Mouse (Mus musculus): Measurements from ENCODE around the gene Olfr643.

The Olfr643 gene

GRCm38 (mm10) chr7:104137305-104137704 lies at the start of gene Olfr643:
Gene Olfr643, minus strand, starts transcription at chr7:104137405.
- no peak for DNase-seq

- no peak for DNase-seq
These were observed 46.1 kb upstream of the Olfr643 start, which contains the start of gene Olfr648 for GRCm38 (mm10) chr7:104183292-104183691. Gene Olfr648, minus strand, starts transcription at chr7:104183392.

- no peak for DNase-seq
These were observed 41.9 kb upstream of the Olfr643 start for GRCm38 (mm10) chr7:104179074-104179473.

GRCm38 (mm10) chr7:104178422-104179054 lies 41.3 kb upstream of the Olfr643 start:
- DNase-seq: no peak

DNA sequence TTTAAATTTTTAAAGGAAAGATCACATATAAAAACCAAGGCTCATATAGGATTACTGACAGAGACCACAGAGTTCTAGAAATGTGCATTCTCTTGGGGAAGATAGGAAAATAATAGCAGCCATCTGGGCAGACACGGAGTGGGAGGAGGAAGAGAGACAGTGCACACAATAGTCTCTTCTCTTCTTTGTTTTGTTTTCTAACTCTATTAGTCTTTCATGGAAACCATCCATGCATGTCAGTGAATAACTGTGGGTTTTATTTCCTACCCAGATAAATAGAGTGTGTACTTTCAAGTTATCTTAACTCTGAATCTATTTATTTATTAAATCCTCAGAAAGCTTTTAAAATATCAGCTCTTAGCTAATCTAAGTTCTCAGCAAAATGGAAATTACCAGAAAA lies 37.9 kb upstream of the Olfr643 start:
- DNase-seq: no peak

DNA sequence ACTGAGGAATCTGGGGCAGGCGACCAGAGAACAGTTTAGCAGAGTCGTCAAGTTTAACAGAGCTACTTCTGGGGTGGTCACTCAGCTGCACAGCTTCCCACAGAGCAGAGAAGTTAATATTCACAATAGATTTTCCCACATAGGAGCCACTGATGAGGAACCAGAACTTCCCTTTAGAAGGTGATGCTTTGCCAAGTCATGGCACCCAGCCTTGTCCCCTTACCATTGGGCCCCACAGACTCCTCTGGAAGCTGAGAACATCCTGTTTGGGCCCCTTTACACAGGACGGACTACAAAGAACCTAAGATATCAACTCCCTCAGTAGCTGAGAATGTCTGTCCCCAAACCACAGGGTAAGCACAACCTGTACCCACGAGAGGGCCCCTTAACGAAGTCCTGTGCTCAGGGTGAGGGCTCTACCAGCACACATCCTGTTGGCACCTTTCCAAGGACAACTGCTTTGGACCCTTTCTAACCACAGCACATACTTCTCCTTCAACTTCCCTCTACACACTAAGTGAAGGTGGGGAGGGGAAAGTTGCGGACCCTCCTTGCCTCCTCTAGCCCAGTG lies 32.5 kb upstream of the Olfr643 start:
- DNase-seq: no peak

DNA sequence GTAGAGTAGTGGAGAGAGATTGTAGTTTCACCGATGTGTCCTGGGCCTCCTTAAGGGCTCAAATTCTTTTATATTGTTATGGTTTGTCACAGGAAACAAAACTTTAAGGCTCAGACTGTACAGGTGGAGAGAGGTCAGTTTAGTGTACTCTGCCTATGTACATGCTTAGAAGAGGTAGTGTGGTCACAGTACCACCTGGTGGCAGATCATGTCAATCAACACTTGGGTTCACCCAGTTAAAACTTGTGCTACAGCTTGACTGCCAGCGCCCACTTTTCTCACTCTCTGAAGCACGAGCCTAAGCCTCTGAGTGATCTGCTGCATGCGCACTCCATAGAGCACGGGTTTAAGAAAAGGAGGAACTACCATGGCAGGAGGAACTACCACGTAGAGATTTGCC lies 29.9 kb upstream of the Olfr643 start:
- no peak for DNase-seq

DNA sequence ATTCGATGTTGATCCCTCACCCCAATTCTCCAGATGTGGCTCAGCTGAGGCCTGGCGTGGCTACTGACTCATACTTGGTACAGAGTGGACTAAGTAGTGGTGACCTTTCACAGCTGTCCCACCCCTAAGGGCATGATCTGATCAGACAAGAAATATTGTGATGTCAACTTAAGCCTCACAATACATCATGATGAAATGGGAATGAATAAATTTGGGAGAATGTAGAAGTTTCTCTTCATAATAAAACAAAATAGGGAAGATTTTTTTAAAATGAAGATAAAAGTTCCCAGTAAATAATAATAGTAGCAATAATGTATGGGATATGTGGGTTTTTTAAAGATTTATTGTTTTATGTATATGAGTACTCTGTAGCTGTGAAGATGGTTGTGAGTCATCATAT lies 13.3 kb upstream of the Olfr643 start, which contains the start of gene Ubqlnl:
Gene Ubqlnl (minus strand): TSS at position 101 of the 400 bp plus-strand sequence.
- DNase-seq: no peak

DNA sequence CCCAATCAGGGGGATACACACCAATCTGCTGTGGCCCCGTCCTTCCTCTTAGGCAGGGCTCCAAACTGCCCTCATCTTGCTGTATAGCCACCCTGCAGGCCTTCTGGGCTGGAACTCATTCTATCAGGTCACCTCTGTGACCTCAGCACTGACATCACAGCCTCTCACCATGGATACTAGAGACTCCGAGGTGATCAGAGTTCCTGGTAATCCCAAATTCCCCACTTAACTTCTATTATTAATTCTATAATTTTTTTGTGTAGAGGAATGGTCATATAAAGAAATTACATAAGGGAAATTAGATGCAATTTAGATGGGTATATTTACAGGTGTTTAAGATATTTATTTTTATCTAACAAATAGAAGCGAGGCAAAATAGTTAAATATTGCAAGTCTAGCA lies 6.0 kb upstream of the Olfr643 start, which contains the start of gene Ubqln3:
Gene Ubqln3 (minus strand): TSS at position 101 of the 400 bp plus-strand sequence.
- no peak for DNase-seq

GRCm38 (mm10) chr7:104129726-104130125 lies 7.5 kb downstream of the Olfr643 start, which contains the start of gene Ubqln5:
Gene Ubqln5, minus strand, starts transcription at chr7:104129826.
- DNase-seq: no peak

GRCm38 (mm10) chr7:104104757-104104972 lies 32.5 kb downstream of the Olfr643 start, which contains the start of gene Olfr646:
Gene Olfr646, plus strand, starts transcription at chr7:104104873.
- no peak for DNase-seq

GRCm38 (mm10) chr7:104103913-104104756 lies 33.1 kb downstream of the Olfr643 start:
- no peak for DNase-seq

- DNase-seq: no peak
These were observed 51.8 kb downstream of the Olfr643 start, which contains the start of gene Olfr645 for GRCm38 (mm10) chr7:104085365-104085764. Gene Olfr645, minus strand, starts transcription at chr7:104085465.

DNA sequence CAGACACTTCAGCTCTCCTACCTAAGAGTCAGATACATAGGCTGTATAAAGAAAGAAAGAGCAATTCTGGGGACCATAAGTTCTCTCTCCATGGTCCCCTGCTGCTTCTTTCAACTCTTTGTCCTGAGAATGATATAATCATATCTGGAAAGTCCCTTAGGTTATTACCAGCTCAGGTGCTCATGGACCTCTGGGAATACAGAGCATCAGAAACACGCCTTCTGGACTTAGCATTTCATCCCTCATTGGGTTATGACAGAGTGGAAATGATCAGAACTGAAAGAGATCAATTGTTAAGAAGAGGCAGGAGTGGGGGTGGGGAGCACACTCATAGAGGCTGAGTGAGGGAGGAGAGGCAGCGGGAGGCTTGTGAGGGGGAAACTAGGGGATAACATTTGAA lies 65.4 kb downstream of the Olfr643 start, which contains the start of gene Olfr644:
Gene Olfr644 (minus strand): TSS at position 101 of the 400 bp plus-strand sequence.
- DNase-seq: no peak

DNA sequence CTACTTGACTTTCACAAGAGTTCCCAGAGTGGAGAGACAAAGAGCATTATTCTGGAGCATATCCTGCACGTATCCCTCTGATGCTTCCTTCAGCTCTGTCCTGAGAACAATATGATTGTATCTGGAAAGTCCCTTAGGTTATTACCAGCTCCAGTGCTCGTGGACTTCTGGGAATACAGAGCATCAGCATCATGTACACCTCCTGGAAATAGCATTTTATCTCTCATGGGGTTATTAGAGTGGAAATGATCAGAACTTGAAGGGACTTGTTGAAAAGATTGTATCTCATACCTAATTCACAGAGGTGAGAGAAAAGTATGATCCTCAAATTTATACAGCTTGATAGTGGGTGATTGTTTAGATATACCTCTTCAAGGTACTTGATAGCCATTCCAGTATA lies 75.9 kb downstream of the Olfr643 start, which contains the start of gene 4930516K23Rik:
Gene 4930516K23Rik (minus strand): TSS at position 101 of the 400 bp plus-strand sequence.
- DNase-seq: no peak

GRCm38 (mm10) chr7:104059215-104059614 lies 78.0 kb downstream of the Olfr643 start:
- no peak for DNase-seq

GRCm38 (mm10) chr7:104052566-104052965 lies 84.6 kb downstream of the Olfr643 start, which contains the start of gene Olfr642:
Gene Olfr642, minus strand, starts transcription at chr7:104052666.
- DNase-seq: no peak

GRCm38 (mm10) chr7:104050745-104051144 lies 86.5 kb downstream of the Olfr643 start:
- DNase-seq: no peak

- DNase-seq: no peak
These were observed 102.1 kb downstream of the Olfr643 start, which contains the start of gene Olfr641 for GRCm38 (mm10) chr7:104035145-104035544. Gene Olfr641, plus strand, starts transcription at chr7:104035445.

- no peak for DNase-seq
These were observed 110.2 kb downstream of the Olfr643 start for GRCm38 (mm10) chr7:104026978-104027377.

GRCm38 (mm10) chr7:104025473-104025872 lies 111.7 kb downstream of the Olfr643 start, which contains the start of gene Olfr640:
Gene Olfr640, minus strand, starts transcription at chr7:104025573.
- DNase-seq: no peak

DNA sequence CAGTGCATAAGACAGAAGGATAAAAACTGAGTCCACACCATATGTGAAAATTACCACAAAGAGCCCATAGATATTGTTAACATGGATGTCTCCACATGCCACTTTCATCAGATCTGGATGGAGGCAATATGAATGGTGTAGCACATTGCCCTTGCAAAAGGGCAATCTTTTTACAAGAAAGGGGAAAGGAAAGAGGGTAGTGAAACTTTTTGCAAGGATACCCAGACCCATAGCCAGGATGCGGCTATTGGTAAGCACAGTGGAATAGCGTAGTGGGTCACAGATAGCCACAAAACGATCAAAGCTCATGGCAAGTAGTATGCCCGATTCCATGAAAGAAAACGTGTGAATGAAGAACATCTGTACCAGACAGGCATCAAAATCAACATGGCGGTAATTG lies 115.6 kb downstream of the Olfr643 start:
- no peak for DNase-seq

GRCm38 (mm10) chr7:104018953-104019352 lies 118.3 kb downstream of the Olfr643 start:
- no peak for DNase-seq

Data from kidney, postnatal 14 days (tissue).